Mouse (Mus musculus): ENCODE measurements around the gene Rab7b.

The Rab7b gene

DNA sequence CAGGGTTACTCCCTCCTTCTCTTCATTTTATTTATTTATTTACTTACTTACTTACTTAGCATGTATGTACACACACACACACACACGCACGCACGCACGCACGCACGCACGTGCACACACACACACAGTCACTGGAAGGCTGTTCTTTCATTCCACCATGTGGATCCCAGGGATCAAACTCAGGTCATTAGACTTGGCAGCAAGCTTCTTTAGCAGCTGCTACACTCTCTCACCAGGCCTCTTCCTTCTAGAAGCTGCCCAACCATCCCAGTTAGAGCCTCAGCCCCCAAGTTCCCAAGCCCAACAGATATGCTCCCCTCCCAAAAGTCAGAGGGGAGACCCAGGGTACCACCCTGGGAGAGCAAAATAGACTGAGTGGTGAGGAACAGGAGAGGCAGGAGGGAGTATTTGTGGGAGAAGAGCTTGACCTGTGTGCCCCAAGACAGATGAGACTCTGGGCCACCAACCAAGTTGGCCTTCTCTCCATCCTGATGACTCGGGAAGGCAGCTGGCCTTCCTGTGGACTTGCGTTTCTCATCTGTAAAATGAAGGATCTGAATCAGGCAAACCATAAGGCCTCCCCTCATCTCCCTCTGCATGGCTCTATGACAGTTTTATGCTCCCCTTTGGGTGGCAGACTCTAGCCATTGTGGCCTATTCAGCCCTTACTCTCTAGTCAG lies 51.1 kb downstream of the Rab7b start:
- no peak for DNase-seq (ENCODE audit: low spot score in 2 of 2)

DNA sequence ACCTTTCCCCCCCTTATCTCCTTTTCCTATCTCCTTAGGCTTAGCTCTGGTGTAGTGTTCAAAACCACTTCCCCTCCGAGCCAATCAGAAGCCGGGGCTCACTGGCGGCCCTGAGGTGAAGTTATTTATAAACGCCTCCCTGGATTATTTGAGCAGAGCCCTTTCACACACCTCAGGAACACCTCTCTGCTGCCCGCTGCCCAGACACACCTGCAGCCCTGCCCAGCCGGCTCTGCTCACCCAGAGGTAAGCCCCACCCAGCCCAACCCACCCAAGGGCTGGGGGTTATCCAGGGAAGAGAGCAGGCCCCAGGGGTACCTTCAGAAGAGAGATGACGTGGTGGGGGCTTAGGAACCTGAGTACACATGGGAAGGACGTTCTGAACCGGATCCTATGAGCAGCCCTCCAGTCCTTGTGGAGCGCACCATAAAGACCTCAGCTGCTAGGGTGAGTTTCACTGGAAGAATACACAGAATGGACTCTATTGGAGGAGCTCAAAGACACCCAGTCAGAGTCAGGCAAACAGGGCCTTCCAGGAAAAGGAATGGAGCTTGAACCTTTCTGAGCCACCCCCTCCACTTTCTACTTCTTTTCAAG lies 55.5 kb downstream of the Rab7b start, which contains the start of gene Slc26a9:
TSS of gene Slc26a9 (plus strand) at position 155 of the 597 bp plus-strand sequence.
- no peak for DNase-seq (ENCODE audit: low spot score in 2 of 2)

DNA sequence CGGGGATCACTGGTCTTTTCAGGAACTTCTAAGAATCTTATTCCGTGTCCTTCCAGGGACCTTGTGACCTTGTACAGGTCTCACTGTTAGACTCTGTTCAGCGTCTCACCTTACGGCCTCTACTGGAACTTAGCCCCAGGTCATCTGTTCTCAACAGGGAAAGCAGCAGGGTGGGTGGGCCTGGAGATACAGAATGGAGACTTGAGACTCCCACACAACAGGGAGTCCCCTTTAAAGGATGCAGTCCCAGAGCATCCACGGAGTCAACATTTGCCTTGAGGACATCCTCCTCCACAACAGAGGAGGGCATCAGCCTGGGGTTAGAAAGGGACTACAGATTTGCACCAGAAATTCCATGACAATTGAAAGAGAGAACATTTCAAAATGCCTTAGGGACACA lies 56.9 kb downstream of the Rab7b start:
- DNase-seq (ENCODE audit: low spot score in 2 of 2), result no peak

DNA sequence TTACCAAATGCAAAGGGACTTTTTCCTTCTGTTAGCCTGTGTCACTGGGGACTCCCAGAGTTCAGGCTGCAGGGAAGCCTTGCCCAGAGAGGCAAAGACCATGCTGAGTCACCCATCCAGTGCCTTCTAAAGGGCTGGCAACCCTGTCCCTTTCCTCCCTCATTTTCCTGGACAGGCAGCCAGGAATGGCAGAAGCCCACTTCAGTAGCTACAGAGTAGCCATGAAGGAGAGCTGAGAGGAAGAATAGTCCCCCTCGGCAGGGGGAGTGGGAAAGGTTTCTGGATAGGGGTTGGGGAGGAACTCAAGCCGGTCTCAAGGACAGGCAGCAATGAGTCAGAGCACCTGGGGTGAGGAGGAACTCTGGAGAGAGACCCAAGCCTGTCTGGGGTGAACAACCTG lies 59.3 kb downstream of the Rab7b start:
- no peak for DNase-seq (ENCODE audit: low spot score in 2 of 2)

DNA sequence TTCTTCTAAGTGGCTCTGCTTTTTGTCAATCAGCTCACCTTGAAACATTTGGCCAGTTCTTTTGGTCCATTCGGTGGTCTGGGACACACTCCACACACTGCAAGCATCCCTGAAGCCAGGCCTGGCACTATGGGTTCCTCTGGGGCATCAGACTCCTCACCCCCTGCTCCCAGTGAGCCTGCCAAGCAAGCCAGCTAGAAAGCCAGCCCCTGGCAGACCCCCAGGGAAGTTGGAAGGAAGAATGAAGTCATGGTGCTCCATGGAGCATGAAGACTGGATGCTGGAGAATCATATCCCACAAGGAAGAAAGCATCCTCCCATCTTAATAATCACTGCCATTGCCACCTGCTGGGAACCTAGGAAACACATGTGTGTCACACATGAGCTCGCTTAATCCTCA lies 60.1 kb downstream of the Rab7b start:
- DNase-seq (ENCODE audit: low spot score in 2 of 2), result no peak

DNA sequence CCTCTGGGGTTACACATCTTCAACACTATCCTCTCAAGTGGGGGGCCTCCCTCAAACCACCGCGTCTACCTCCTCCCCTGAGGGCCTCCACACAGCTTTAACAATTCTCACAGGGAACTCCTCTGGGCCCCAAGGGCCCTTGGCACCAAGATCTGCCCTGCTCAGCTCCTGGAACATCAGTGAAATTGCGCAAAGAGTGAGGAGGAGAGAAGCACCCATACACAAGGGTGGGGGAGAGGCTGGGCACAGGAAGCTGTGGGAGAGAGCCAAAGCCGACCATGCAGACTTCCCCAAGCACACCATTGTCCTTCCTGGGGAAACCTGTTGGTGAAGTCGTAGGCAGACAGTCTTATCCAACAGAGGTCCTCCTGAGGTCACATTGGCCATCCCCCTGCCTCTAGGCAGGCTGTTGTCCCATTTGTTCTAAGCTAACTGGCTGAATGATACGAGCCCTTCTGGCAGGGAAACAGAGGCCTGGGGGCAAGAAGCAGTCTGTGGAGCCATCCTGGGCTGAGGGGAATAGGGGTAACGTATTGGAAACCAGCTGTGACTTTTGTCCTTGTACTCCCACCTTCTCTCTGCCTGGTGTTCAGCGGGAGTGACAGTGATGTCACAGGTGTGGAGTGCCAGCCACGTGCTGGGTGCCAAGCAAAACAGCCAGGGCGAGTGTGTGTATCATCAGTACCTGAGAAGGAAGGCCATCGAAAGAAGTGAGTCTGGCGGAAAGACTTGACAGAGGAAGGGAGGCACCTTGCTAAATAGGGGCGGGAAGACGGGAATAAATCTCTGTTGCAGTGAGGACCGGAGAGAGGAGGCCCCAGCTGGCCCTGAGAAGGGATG lies 61.4 kb downstream of the Rab7b start:
- DNase-seq (ENCODE audit: low spot score in 2 of 2), result no peak

DNA sequence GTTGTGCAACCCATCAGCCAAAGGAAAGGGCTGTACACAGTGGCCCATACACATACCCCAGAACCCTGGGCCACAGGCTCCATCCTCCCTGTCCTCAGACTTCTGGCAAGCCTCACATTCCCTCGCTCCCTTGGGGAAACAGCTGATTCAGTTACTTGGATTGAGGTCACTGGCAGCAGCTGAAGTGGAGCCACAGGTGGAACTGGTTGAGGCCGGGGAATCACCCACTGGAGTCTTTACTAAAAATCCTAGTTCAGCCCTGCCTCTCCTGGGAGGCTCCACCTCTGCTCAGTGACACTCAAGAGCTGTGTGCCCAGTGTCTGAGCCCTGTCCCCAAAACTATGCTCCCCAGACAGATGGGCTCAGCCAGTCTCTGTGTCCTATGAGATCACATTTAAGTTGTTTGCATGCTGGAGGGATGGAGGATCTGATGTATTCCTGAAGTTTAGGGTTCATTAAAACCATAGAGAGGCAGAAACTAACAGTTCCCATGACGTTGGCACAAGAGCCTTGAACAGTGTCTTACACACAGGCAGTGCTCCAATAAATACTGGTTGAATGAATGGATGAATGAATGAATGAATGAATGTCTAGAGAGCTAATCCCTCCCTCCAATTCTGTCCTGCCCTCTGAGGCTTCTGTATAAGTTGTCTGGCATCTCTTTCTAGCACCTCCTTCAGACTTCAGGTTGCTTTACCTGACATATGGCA lies 62.8 kb downstream of the Rab7b start:
- no peak for DNase-seq (ENCODE audit: low spot score in 2 of 2)

DNA sequence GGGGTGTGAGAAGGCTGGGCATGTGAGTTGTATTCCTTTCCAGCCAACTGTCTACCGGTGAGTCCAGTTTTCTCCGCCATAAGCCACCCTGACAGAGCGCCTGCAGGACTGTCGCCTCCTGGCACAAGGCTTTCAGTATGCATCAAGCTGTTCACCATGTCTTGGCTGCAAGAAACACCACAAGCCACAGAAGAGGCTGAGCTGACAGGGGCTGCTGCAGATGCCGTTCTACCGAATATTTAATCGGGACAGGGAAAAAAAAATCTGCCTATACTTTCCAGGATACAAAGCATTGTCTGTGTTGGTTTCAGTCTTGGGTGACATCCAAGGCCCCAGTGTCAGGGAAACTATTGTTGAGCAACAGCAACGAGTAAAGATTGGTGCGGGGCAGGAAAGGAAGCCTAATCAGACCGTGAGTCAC lies 63.4 kb downstream of the Rab7b start:
- DNase-seq (ENCODE audit: low spot score in 2 of 2), result no peak

DNA sequence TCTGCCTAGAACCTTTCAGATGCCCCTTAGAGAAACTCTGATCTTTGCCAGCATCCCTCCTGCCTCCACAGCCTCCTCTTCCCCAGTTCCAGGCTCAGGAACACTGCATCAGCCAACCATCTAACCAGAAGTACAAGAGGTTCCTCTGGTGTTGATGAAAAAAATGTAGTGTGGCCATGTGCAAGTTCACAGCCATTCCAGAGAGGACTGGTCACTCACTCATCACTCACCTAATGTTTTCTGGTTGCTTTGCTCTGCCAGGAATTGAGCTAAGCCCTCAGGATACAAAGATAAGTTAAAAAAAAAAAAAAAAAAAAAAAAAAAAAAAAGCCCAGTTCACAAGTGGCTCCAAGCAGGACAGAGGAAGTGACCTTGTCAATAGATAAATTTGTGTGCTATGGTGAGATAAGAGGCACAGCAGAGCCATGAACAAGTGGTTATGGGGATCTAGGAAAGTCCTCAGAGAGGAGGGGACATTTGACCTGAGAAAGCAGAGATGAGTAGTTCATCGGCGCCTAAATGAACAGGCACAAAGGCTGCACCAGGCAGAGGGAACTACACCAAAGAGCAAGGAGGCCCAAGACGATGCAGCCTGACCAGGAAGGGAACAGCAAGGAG lies 65.8 kb downstream of the Rab7b start:
- DNase-seq (ENCODE audit: low spot score in 2 of 2), result no peak

DNA sequence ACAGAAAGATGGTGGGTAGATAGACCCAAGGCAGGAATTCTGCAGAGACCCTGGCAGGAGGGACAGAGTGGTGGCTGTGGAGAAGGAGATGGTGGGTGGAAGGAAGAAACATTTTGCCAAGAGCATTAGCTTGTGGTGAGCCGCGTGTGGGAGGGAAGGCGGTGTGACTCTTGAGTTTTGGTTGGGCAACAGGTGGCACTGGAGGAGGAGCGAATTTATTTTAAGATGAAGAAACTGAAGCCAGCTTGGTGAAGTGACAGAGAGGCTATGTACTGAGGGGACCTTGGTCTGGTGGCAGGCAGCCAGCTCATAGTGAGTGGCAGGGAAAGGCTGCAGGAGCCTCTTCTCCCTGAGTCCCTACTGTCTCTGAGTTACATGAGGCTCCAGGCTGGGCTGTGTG lies 66.4 kb downstream of the Rab7b start:
- no peak for DNase-seq (ENCODE audit: low spot score in 2 of 2)

DNA sequence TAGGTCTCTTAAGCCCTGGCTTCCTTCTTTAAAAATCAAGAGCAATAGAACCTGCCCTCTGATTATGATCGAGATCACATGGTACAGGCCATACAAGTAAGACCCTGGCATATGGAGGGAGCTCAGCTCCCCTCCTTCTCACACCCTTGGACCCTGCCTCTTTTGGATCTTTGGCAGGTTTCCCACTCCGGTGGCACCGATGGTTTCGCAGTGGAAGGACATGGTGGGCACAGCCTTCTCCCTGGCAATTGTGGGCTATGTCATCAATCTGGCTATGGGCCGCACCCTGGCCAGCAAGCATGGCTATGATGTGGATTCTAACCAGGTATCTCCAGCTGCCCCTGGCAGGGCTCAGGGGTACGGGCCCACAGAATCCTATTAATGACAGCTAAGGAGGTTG lies 68.7 kb downstream of the Rab7b start:
- DNase-seq (ENCODE audit: low spot score in 2 of 2), result no peak

DNA sequence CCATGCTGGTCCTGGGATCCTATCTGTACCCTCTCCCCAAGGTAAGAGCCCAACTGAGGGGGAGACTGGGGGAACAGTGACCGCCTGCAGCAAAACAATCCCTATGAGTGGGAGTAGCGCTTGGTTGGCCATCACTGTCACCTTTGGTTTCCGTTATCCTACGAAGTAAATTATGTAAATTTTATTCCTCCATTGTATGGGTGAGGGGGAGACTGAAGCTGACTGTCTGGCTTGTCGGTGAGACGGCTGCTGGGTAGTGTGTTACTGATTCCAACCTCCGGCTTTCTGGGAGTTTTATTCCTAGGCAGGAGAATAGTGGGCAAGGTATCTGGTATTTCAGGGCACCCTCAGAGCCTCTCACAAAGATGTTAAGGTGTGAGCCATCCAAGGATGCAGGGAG lies 70.3 kb downstream of the Rab7b start:
- no peak for DNase-seq (ENCODE audit: low spot score in 2 of 2)

DNA sequence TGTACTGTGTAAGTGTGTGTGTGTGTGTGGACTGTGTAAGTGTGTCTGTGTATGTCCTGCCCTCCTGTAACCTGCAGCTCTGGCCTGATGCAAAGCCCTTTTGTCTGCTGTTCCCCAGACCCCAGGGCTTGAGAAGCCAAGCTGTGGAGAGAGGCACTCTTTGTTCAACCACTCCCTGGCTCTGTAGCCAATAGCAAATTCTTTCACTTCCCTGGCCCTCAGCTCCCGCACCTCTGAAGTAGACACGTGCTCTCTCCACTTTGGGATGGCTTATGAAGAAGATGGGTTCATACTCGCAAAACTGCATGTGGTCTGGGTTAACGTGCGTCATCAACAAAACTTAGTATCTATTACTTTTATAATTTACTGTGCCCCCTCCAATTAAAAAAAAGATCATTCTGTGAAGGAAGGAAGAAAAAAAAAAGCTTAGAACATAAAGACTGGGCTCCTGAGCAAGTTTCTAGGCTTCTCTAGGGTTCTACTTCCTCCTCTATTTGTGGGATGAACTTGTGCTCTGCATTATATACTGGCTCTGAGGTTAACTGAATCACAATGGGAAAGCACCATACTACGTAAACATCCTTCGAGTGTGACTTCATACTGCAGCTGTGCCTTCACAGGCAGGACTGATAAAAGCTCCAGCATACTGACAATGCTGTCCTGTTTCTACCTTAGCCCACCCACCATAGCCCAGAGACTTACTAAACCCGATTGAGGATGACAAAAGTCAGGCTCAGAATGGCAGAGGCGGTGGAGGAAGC lies 71.4 kb downstream of the Rab7b start:
- no peak for DNase-seq (ENCODE audit: low spot score in 2 of 2)

DNA sequence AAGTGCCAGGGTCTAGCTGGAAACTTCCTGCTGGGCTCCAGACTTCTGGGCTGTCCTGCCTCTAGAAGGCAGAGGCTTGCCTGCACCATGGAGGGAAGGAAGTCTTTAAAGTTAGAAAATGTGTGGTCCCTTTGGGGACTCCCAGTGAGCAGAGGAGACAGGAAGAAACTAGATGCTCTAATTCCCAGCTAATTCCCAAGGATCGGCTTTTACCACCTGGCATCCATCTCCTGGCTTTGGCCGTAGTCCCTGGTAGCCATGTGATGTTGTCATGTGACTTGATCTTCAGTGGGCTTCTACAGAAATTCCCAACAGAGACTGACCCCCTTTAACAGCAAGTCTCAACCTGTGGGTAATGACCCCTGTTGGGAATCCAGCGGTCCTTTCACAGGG lies 71.9 kb downstream of the Rab7b start:
- DNase-seq (ENCODE audit: low spot score in 2 of 2), result no peak

DNA sequence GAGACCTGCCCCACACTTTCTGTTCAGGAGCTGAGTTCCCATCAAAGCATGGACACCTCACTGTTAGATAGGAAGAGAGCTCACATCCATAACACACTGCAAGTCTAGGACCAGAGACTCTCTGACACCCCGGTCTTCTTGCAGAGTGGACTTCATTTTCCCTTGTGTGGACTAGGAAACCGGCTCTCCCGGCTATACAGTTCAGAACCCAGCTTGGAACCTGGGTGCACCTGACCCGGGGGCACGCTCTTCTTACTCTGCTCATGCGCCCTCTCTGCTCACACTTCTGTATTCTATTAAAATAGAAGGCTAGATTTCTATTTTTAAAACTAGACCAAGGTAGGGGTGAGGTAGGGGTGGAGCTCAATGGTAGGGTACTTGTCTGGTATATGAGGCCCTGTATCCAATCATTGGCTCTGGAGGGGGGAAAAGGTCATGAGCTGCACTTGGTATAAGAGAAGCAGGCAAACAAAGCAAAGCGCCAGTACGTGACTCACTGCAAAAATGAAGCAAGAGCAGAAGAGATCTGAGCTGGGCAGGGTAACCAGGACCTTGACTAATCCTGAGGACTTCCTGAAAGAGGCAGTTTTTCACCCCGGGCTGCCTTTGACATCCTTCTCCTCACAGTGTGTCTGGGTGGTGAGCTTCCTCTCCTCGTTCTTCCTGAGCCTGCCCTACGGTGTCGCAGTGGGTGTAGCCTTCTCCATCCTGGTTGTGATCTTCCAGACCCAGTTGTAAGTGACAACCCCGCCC lies 72.8 kb downstream of the Rab7b start:
- DNase-seq (ENCODE audit: low spot score in 2 of 2), result no peak

DNA sequence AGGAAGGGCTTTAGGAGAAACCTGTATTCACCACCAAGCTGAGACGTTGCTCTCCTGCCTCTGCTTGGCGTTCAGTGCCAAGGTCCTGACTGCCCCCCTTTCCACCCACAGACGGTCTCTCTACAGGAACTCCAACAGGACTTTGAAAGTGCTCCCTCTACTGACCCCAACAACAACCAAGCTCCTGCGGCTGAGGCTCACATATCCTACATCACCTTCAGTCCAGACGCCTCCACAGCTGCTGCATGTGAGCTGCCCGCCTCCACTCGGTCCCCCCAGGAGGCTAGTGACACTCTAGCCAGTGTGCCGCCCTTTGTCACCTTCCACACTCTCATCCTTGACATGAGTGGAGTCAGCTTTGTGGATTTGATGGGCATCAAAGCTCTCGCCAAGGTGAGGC lies 75.2 kb downstream of the Rab7b start:
- no peak for DNase-seq (ENCODE audit: low spot score in 2 of 2)

DNA sequence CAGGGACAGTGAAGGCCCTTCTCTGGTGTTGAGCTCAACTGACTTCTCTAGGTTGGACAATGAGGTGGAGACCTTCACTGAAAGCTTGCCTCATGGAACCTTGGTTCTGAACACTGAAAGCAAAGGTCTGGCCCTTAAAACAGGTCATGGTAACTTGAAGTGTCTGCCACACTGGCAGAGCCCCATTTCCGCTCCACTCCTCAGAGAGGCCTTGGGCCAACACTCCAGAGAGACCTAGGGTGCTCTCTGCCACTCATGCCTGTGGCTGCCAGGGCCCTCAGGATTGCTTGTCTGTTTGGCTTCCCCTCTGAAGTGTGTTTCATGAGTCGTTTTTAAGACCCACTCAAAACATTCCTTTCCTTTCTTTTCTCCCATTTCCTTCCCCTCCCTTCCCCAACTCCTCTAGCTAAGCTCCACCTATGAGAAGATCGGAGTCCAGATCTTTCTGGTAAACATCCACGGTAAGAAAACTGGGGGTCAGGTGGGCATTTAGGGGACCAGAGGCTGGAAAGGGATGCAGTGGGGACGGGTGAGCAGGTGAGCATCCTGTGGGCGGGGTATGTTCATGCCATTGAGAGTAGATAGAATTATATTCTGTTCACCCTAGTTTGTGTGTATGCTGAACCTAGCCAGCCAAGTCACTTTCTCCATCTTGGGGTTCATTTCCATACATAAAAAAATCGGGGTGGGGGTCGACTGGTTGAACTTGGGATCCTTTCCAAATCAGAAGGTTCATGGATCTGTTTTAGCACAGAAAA lies 76.3 kb downstream of the Rab7b start:
- DNase-seq (ENCODE audit: low spot score in 2 of 2), result no peak

Measured in spleen, postnatal 14 days (tissue).